Mouse (Mus musculus) liver, adult 2 months (tissue): ENCODE results near the gene Actl6b.

Experiments
- CTCF ChIP-seq: fragments of 200-500 bp; IDR thresholded peaks from 2 replicates; pipeline ENCODE4 v1.5.1; 2011; ENCODE audit warnings: low read depth, low read length, control low read depth
- POLR2A ChIP-seq: fragments of 200-500 bp; IDR thresholded peaks from 2 replicates; pipeline ENCODE4 v1.6.1; 2011; ENCODE audit warnings: low read length, control low read depth; ENCODE audit not compliant: insufficient read depth; ENCODE audit errors: extremely low read depth

- no peak for TF ChIP-seq POLR2A
- no peak for TF ChIP-seq CTCF
Observed at GRCm38 (mm10) chr5:137545596-137545995, 7.7 kb upstream of the Actl6b start.
